Mouse (Mus musculus) brain, embryonic 14.5 days (tissue): ENCODE results near the gene Otx1. TPM values are rescaled to one million over a fixed set of nuclear protein-coding genes. Genes with fewer than 3 reads are reported as not detected.
A peak's percentile ranks its signal among the peaks of the same experiment; 100 is the strongest.

ENCODE experiments used
- DNase-seq: peaks from one replicate; pipeline ENCODE4 v3.0.0-alpha.2; 2011; ENCODE audit warnings: low read depth
- CTCF ChIP-seq: fragments of 200-500 bp; IDR thresholded peaks from 2 replicates; pipeline ENCODE4 v1.5.1; 2012; ENCODE audit warnings: inconsistent platforms, mild to moderate bottlenecking, moderate library complexity, borderline replicate concordance; ENCODE audit not compliant: insufficient read depth, insufficient read length; ENCODE audit errors: extremely low read depth
- POLR2A ChIP-seq: fragments of 200-500 bp; IDR thresholded peaks from 2 replicates; pipeline ENCODE4 v1.6.1; 2012; ENCODE audit warnings: mild to moderate bottlenecking, inconsistent platforms, borderline replicate concordance; ENCODE audit not compliant: poor library complexity, insufficient read depth, insufficient read length, severe bottlenecking; ENCODE audit errors: extremely low read depth
- polyA plus RNA-seq: library from polyadenylated mRNA; depleted of rRNA; stranded (reverse); fragments of >200 nt; gene quantifications from 2 replicates; pipeline ENCODE4 v1.2.3, GENCODE M21; 2012

Otx1 gene
- polyA plus RNA-seq, 1 experiment, result 18.5 TPM

GRCm38 (mm10) chr11:22006471-22007087, 3.9 kb upstream of the Otx1 start:
- peak; percentile 42 for DNase-seq
- TF ChIP-seq CTCF (no peak), POLR2A (no peak)

- peak; percentile 71 for DNase-seq
- no peak for TF ChIP-seq CTCF
- no peak for TF ChIP-seq POLR2A
Measured at GRCm38 (mm10) chr11:22005281-22005870, 2.7 kb upstream of the Otx1 start.

- DNase-seq, result peak; percentile 87
Measured at GRCm38 (mm10) chr11:22004331-22004841, 1.7 kb upstream of the Otx1 start.

DNA sequence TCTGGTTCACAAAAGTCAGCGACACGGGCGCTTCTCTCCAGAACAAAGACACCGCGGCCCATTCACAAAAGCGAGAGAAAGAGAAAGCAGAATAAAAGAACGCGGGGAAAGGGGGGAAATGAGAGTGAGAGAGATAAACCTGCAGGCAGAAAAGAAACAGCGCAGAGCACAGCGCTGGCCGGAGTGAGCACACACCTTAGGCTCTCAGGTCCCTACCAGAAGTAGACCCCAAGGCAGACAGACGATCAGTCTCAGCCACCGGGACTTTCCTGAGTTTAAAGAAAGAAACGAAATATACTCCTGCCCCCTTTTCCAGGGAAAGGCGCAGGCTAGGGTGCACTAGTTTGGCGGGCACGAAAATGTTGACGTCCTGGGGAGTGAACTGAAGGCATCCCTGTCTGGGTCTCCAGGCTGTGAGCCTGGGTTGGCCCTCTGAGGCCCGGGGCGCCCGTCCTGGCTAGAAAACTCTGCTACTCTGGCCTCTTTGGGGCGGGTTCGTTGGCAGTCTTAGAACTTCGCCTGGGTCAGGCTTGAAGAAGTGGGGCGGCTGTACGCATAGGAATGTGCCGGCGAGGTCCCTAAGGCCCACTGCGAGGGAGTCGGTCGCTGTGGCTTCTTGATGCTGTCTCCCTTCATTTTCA, 764 bp upstream of the Otx1 start:
- DNase-seq, result peak; percentile 68
- no peak for TF ChIP-seq CTCF

More at GRCm38 (mm10) chr11:22004331-22004841, 1.7 kb upstream of the Otx1 start:
- TF ChIP-seq CTCF, result no peak
- TF ChIP-seq POLR2A, result no peak

DNA sequence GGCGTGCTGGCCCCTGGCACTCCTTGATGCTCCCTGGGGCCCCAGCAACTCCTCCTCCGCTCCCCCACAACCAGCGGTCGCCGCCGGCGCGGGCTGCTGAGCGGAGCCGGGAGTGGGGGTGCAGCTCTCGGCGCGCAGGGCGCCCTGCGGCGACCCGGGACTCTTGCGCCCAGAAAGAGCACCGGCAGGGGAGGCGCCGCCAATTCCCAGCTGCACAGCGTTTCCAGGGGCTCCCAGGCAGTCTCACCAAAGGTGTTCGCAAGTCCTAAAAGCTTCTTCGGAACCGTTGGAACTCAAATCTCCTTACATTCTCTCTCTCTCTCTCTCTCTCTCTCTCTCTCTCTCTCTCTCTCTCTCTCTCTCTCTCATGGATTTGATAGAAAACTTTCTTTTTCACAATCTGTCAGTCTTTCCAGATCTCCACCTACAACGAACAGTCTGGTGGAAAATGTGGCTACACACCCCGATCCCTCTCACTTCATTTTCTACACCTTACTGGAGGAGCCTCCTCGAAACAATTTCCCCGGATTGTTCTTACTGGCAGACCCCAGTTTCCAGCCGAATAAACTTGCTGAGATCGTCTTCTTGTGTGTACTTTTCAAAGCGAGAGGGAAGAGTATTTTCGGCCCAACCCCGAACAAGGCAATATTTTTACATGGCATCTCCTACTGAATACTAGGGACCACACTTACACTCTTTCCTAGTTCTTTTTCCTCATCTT, 475 bp downstream of the Otx1 start:
- TF ChIP-seq CTCF (no peak), POLR2A (0 out of 2 replicates have a peak, but pooled peaks have one; percentile 0)
- peak; percentile 63 for DNase-seq

- TF ChIP-seq POLR2A, result peak; percentile 6; the same call in 1 of the 2 replicates
- TF ChIP-seq CTCF, result no peak
- DNase-seq, result peak; percentile 94
Measured at GRCm38 (mm10) chr11:22001321-22002061, 1.2 kb downstream of the Otx1 start.

- TF ChIP-seq POLR2A, result no peak
- DNase-seq, result peak; percentile 47
Measured at GRCm38 (mm10) chr11:22000316-22001076, 2.2 kb downstream of the Otx1 start.

DNA sequence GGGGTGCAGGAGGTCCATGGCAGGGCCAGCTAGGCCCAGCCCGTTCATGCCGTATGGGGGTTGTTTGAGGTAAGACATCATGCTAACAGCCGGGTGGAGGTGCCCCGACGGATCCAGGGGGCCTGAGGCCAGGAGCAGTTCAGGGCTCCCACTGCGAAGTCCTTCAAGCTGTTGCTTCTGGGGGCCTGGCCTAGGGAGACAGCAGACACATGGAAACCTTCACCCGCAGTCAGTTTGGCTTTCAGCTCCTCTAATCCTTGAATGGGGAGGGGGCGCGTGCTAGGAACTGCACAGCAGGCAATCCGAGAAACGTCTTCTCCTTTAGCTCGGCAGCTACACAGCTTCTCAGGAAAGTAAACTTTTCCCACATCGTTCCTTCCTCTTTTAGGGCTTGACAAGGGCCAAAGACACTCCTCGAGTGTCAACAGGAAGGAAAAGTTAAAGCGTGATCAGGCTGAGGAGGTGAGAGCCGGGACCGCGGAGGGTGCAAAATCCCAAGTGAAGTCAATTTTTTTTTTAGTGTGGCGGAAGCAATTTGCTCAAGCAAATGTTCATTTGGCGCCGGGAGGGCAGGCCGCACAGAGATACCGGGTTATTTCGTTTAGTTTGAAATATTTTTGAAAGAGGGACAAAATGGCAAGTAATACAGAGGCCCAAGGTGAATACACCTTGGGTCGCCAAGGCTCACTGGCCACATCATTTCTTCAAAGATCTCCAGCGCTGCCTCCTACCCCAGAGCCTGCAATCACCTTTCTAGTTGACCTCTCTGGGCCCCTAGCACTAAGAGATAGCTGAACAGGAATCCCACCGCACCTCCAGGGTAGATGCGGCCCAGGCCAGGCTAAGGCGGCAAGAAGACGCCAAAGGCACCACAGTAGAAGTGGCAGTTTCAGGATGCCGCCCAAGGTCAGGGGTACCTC, 3.0 kb downstream of the Otx1 start:
- TF ChIP-seq POLR2A, result no peak
- no peak for TF ChIP-seq CTCF
- DNase-seq, result peak; percentile 66
